Mouse (Mus musculus): ENCODE measurements around the gene Scarb2. TPM values are rescaled to one million over a fixed set of nuclear protein-coding genes. Genes with fewer than 3 reads are reported as not detected.
"Not testable (repeated sequence)": the region's sequence is repeated elsewhere in the genome, so short reads cannot be mapped to it uniquely, and the experiment has no call there.

Gene Scarb2
- total RNA-seq (2015; ENCODE audit: low replicate concordance) (7.9 and 10.7 TPM in 2 replicates), total RNA-seq (2017; ENCODE audit: low replicate concordance) (12.0 and 15.9 TPM in 2 replicates)

GRCm38 (mm10) chr5:92506733-92507132 lies at the start of gene Scarb2:
Gene Scarb2, minus strand, starts transcription at chr5:92506833.
- ATAC-seq (replicated peaks; ENCODE audit: low FRiP score, poor library complexity, severe bottlenecking) = no peak

DNA sequence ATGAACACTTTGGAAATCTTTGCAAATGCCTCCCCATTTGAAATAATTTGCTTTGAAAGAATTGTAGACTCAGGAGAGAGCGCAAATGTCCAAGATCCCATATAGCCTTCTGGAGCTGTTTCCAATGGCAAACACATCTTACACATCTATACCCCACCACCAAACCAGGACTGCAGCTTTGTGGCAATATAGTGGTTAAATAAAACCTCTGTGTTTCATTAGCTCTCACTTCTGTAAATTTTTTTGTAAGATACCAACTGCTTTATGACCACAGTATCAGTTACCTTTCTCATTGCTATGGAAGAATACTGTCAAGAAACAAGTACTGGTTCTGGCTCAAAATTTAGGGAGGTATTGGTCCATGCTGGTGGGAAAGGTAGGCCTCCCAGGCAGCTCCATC lies 49.3 kb upstream of the Scarb2 start:
- no peak for ATAC-seq (replicated peaks; ENCODE audit: low FRiP score, poor library complexity, severe bottlenecking)

- no peak for ATAC-seq (replicated peaks; ENCODE audit: low FRiP score, poor library complexity, severe bottlenecking)
These were observed 48.4 kb upstream of the Scarb2 start, which contains the start of gene Fam47e for GRCm38 (mm10) chr5:92554891-92555511. Gene Fam47e, plus strand, starts transcription at chr5:92555069.

DNA sequence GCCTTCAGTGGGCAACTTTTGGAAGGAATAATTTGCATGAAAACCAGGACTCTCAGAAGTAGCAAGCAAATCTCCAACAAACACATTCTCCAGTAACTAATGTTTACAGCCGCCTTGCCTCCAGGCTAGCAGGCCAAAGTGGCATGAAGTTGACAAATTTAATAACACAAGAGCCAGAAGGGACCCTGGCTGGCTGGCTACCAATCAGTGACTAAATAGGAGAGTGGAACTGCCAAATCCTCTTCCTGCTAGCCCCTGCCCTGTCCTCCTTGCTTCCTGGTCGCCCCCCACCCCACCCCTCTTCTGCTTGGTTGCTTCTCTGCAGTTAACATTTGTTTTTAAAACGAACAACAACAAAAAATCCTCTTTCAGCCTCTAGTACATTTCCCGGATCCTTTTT lies 47.8 kb upstream of the Scarb2 start:
- ATAC-seq (replicated peaks; ENCODE audit: low FRiP score, poor library complexity, severe bottlenecking) = no peak

GRCm38 (mm10) chr5:92553939-92554338 lies 47.3 kb upstream of the Scarb2 start:
- ATAC-seq (replicated peaks; ENCODE audit: low FRiP score, poor library complexity, severe bottlenecking) = no peak

DNA sequence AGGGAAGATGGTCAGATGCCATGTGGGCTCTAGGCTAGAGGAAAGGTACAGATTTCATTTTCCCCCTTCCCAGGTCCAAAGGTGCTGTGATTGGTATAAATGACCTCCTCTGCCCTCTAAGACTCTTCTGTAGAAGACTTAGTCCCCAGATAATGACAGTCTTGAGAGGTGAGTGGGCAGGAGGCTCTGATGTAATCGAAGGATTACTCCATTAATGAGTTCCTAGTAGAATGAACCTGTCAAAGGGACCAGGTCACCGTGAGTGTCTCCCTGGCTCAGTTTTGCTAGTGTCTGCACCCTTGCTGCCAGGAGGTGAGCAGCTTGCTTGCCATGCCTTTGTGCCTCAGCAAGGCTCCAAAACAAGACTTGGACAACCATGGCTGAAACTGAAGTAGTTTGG lies 46.0 kb upstream of the Scarb2 start:
- ATAC-seq (replicated peaks; ENCODE audit: low FRiP score, poor library complexity, severe bottlenecking) = no peak

- ATAC-seq (replicated peaks; ENCODE audit: low FRiP score, poor library complexity, severe bottlenecking) = no peak
These were observed 33.1 kb upstream of the Scarb2 start for GRCm38 (mm10) chr5:92539698-92540097.

GRCm38 (mm10) chr5:92524821-92525258 lies 18.2 kb upstream of the Scarb2 start:
- no peak for ATAC-seq (replicated peaks; ENCODE audit: low FRiP score, poor library complexity, severe bottlenecking)

- ATAC-seq (replicated peaks; ENCODE audit: low FRiP score, poor library complexity, severe bottlenecking) = not testable (repeated sequence)
These were observed 14.5 kb upstream of the Scarb2 start for GRCm38 (mm10) chr5:92521131-92521530.

DNA sequence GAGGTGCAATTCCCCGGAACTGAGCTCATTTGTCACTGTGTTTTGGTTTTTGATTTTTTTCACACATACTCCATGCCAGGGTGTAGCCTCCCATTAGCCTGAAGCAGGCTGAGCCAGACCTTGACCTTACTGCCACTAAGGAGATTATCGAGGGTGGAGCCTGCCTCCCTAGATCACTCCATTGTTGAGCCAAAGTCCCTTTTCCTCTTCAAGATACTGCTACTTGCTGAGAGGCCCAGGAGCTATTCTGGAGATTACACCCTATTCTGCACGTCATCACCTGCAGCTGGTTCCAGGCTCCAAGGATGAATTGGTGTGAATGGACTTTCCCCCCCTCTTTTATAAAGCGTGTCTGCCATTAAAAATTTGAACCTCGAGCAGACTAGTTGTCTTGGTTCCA lies 5.4 kb upstream of the Scarb2 start:
- ATAC-seq (replicated peaks; ENCODE audit: low FRiP score, poor library complexity, severe bottlenecking) = no peak

DNA sequence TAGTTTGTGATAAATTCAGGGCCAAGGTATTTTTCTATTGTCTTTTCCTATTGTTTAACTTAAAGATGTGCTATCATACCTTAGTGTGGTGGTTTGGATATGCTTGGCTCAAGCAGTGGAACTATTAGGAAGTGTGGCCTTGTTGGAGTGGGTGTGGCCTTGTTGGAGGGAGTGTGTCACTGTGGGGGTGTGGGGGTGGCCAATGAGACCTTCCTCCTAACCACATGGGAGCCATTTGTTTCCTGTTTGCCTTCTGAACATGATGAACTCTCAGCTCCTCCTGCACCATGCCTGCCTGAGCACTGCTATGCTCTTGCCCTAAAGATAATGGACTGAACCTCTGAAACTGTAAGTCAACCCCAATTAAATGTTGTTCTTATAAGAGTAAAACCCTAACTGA lies 4.6 kb upstream of the Scarb2 start:
- no peak for ATAC-seq (replicated peaks; ENCODE audit: low FRiP score, poor library complexity, severe bottlenecking)

DNA sequence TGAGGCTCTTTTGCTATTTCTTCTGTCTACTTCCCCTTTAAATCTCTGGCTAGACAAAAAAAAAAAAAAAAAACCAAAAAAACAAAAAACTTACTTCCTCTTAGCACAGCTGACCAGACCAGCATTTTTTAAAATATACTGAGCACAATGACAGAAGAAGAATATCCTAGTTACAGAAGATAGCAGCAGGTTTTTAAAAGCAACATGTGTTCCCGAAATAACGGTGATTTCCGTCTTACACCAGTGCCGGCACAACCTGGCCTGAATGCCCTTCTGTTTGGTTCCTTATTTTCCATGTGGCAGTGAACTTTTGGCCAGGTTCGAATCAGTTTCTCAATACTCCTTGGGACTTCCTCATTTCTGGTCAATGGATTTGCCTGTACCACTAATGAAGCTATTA lies 2.2 kb upstream of the Scarb2 start:
- no peak for ATAC-seq (replicated peaks; ENCODE audit: low FRiP score, poor library complexity, severe bottlenecking)

- ATAC-seq (replicated peaks; ENCODE audit: low FRiP score, poor library complexity, severe bottlenecking) = no peak
These were observed 318 bp downstream of the Scarb2 start for GRCm38 (mm10) chr5:92506301-92506729.

GRCm38 (mm10) chr5:92505402-92505865 lies 1.2 kb downstream of the Scarb2 start:
- ATAC-seq (replicated peaks; ENCODE audit: low FRiP score, poor library complexity, severe bottlenecking) = peak; percentile 96

DNA sequence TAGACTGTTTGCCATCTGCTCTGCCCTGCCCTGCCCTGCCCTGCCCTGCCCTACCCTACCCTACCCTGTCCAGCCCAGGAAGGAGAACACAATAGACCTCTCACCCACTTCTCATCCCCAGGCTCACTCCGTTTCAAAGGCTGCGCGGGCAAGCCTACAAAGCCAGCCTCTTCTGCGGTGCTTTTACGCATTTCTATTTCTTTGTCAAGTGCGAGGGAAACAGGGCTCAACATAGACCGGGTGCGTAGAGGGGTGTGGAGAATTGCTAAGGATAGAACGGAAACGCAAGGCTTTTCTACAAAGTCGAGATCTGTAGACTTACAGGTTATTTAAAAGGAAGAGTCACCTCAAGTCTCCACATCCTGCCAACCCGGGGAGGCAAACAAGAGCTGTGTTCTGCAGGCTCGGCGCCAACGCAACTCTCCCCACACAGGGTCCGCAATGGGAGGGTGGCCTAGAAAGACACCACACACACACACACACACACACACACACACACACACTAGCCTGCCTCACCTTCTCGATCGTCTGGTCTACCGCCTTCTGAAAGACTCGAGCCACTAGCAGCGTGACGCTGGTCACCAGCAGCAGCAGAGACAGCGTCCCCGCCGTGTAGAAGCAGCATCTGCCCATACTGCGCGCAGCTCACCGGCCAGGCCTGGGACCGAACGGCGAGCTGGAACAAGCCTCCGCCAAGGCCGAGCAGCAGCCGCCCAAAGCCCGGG lies 1.8 kb downstream of the Scarb2 start:
- peak; percentile 50 for ATAC-seq (replicated peaks; ENCODE audit: low FRiP score, poor library complexity, severe bottlenecking)

GRCm38 (mm10) chr5:92503856-92504618 lies 2.6 kb downstream of the Scarb2 start:
- ATAC-seq (replicated peaks; ENCODE audit: low FRiP score, poor library complexity, severe bottlenecking) = no peak

DNA sequence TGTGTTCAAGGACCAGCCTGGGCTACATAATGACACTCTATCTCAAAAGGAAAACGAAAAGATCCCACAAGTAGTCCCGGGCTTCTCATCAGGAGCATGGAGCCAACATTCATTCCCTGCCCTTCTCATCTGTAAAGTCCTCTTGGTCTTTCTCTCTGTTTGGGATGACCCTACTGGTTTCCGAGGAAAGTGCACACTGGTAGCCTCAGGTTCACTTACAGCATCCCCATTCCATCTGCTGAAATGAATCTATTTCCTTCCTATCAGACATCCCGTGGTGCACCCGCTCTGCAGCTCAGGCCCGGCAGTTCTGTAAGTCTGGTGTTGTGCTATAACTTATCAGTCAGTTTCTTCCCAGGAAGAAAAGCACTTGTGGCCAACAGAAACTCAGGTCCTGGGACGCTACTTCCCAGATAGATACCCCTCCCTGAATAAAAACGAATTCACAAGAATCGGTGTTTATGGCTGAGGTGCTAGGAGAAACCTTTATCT lies 3.2 kb downstream of the Scarb2 start:
- ATAC-seq (replicated peaks; ENCODE audit: low FRiP score, poor library complexity, severe bottlenecking) = no peak

DNA sequence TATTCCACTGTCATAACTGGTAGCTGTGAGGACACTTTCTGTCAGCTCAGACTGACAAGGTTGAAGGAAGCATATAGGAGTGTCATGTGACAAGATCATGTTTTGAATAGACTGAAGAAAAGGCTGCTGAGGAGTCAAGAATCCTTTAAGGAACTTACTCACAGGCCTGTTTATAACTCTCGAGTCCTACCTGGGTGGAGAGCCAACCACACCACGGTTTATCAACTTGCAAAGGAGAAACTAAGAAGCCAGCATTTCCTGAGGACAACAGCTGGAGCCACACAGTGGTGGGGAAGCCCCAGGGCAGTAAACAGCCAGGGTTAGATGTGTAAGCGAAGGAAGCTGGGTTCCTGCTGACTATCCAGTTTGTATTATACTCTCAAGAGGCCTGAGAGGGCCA lies 7.3 kb downstream of the Scarb2 start:
- no peak for ATAC-seq (replicated peaks; ENCODE audit: low FRiP score, poor library complexity, severe bottlenecking)

DNA sequence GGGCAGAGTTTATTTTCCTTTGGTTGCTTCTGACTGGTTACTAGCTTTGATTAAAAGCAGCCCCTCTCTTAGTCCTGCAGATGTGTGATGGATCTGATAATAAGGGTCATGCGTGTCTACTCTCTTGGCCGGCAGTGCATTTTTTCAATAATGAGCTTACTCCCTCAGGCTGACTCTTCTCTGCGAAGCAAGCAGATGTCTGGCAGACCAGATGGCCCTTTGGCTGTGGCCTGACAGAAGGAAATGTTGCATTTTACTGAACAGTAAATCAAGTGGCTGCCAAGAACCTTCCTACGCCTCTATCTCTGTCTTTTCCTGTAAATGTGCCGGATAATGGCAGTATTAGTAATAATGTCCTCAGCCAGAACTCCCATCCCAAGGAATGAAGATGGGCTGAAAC lies 8.0 kb downstream of the Scarb2 start:
- ATAC-seq (replicated peaks; ENCODE audit: low FRiP score, poor library complexity, severe bottlenecking) = no peak

DNA sequence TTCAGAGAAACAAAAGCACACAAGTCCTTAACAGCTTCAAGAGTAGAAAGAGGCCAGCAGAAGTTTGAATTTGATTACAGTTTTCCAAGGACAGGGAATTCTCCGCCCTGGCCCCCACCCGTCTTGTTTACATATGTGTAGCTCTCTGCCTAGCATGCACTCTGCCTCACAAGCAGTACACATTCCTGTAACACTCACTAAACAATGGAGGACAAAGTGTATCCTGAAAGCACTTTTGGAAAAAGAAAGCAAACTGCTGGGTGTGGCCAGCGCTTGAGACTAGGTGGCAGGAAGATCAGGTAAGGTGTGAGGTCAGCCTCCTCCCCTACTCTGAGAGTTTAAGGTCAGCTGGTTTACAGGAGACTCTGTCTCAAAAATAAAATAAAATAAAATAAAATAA lies 8.4 kb downstream of the Scarb2 start:
- ATAC-seq (replicated peaks; ENCODE audit: low FRiP score, poor library complexity, severe bottlenecking) = no peak

All from erythroblast, adult 5-6 weeks (primary cell).